Mouse (Mus musculus): ENCODE measurements at regions not wholly inside any gene's neighbourhood (a gene's known extent, or its start where the extent isn't known, plus 50 kb on each side); places are given as distances from the start of the nearest gene placed in this dataset.

GRCm38 (mm10) chr6:143493543-143493942 is 326.5 kb downstream of the Etnk1 start:
- H3K27ac ChIP-seq (ENCODE audit: insufficient read depth, low read depth, low read length): no peak overlapping the region
- no peaks in the 10 kb centered on the region for H3K4me1 ChIP-seq (ENCODE audit: control insufficient read depth, insufficient read depth, low read length)
- H3K4me3 ChIP-seq (ENCODE audit: insufficient read depth, low read length): no peak overlapping the region
- no peak for TF ChIP-seq CTCF (IDR thresholded peaks at IDR 0.05; ENCODE audit: low read depth, low read length)
- TF ChIP-seq POLR2A (IDR thresholded peaks at IDR 0.05; ENCODE audit: borderline replicate concordance, low read depth, low read length): no peak

- Histone ChIP-seq H3K27ac (ENCODE audit: insufficient read depth, low read depth, low read length) (no peak overlapping the region), H3K4me3 (ENCODE audit: insufficient read depth, low read length) (no peak overlapping the region), H3K4me1 (ENCODE audit: control insufficient read depth, insufficient read depth, low read length) (no peaks in the 10 kb centered on the region)
- TF ChIP-seq CTCF (IDR thresholded peaks at IDR 0.05; ENCODE audit: low read depth, low read length): no peak
- TF ChIP-seq POLR2A (IDR thresholded peaks at IDR 0.05; ENCODE audit: borderline replicate concordance, low read depth, low read length): no peak
These were observed 327.3 kb downstream of the Etnk1 start for GRCm38 (mm10) chr6:143494341-143494740.

GRCm38 (mm10) chr6:143494886-143495285 is 327.9 kb downstream of the Etnk1 start:
- TF ChIP-seq CTCF (IDR thresholded peaks at IDR 0.05; ENCODE audit: low read depth, low read length) (no peak), POLR2A (IDR thresholded peaks at IDR 0.05; ENCODE audit: borderline replicate concordance, low read depth, low read length) (no peak)
- no peaks in the 10 kb centered on the region for H3K4me1 ChIP-seq (ENCODE audit: control insufficient read depth, insufficient read depth, low read length)
- no peak overlapping the region for H3K4me3 ChIP-seq (ENCODE audit: insufficient read depth, low read length)

GRCm38 (mm10) chr6:143498764-143499163 is 331.7 kb downstream of the Etnk1 start:
- Histone ChIP-seq H3K4me3 (ENCODE audit: insufficient read depth, low read length) (no peak overlapping the region), H3K27ac (ENCODE audit: insufficient read depth, low read depth, low read length) (no peak overlapping the region), H3K4me1 (ENCODE audit: control insufficient read depth, insufficient read depth, low read length) (no peaks in the 10 kb centered on the region)
- TF ChIP-seq POLR2A (IDR thresholded peaks at IDR 0.05; ENCODE audit: borderline replicate concordance, low read depth, low read length) (no peak), CTCF (IDR thresholded peaks at IDR 0.05; ENCODE audit: low read depth, low read length) (no peak)

More at GRCm38 (mm10) chr6:143494886-143495285, 327.9 kb downstream of the Etnk1 start:
- H3K27ac ChIP-seq (ENCODE audit: insufficient read depth, low read depth, low read length): no peak overlapping the region

- TF ChIP-seq POLR2A (IDR thresholded peaks at IDR 0.05; ENCODE audit: borderline replicate concordance, low read depth, low read length): no peak
- TF ChIP-seq CTCF (IDR thresholded peaks at IDR 0.05; ENCODE audit: low read depth, low read length): no peak
- no peaks in the 10 kb centered on the region for H3K4me1 ChIP-seq (ENCODE audit: control insufficient read depth, insufficient read depth, low read length)
- H3K4me3 ChIP-seq (ENCODE audit: insufficient read depth, low read length): no peak overlapping the region
- H3K27ac ChIP-seq (ENCODE audit: insufficient read depth, low read depth, low read length): no peak overlapping the region
These were observed 332.4 kb downstream of the Etnk1 start for GRCm38 (mm10) chr6:143499259-143500043.

GRCm38 (mm10) chr6:143502803-143503202 is 335.8 kb downstream of the Etnk1 start:
- Histone ChIP-seq H3K27ac (ENCODE audit: insufficient read depth, low read depth, low read length) (no peak overlapping the region), H3K4me3 (ENCODE audit: insufficient read depth, low read length) (no peak overlapping the region), H3K4me1 (ENCODE audit: control insufficient read depth, insufficient read depth, low read length) (no peaks in the 10 kb centered on the region)
- TF ChIP-seq POLR2A (IDR thresholded peaks at IDR 0.05; ENCODE audit: borderline replicate concordance, low read depth, low read length): no peak
- no peak for TF ChIP-seq CTCF (IDR thresholded peaks at IDR 0.05; ENCODE audit: low read depth, low read length)

GRCm38 (mm10) chr6:143503953-143504352 is 336.9 kb downstream of the Etnk1 start:
- no peaks in the 10 kb centered on the region for H3K4me1 ChIP-seq (ENCODE audit: control insufficient read depth, insufficient read depth, low read length)

GRCm38 (mm10) chr6:143513459-143513858 is 346.4 kb downstream of the Etnk1 start:
- H3K4me1 ChIP-seq (ENCODE audit: control insufficient read depth, insufficient read depth, low read length): no peaks in the 10 kb centered on the region
- no peak overlapping the region for H3K4me3 ChIP-seq (ENCODE audit: insufficient read depth, low read length)
- no peak for TF ChIP-seq CTCF (IDR thresholded peaks at IDR 0.05; ENCODE audit: low read depth, low read length)
- TF ChIP-seq POLR2A (IDR thresholded peaks at IDR 0.05; ENCODE audit: borderline replicate concordance, low read depth, low read length): no peak
- no peak overlapping the region for H3K27ac ChIP-seq (ENCODE audit: insufficient read depth, low read depth, low read length)

More at GRCm38 (mm10) chr6:143503953-143504352, 336.9 kb downstream of the Etnk1 start:
- no peak overlapping the region for H3K4me3 ChIP-seq (ENCODE audit: insufficient read depth, low read length)
- no peak for TF ChIP-seq POLR2A (IDR thresholded peaks at IDR 0.05; ENCODE audit: borderline replicate concordance, low read depth, low read length)
- no peak for TF ChIP-seq CTCF (IDR thresholded peaks at IDR 0.05; ENCODE audit: low read depth, low read length)
- no peak overlapping the region for H3K27ac ChIP-seq (ENCODE audit: insufficient read depth, low read depth, low read length)

- H3K27ac ChIP-seq (ENCODE audit: insufficient read depth, low read depth, low read length): no peak overlapping the region
- no peaks in the 10 kb centered on the region for H3K4me1 ChIP-seq (ENCODE audit: control insufficient read depth, insufficient read depth, low read length)
- no peak overlapping the region for H3K4me3 ChIP-seq (ENCODE audit: insufficient read depth, low read length)
- TF ChIP-seq POLR2A (IDR thresholded peaks at IDR 0.05; ENCODE audit: borderline replicate concordance, low read depth, low read length) (no peak), CTCF (IDR thresholded peaks at IDR 0.05; ENCODE audit: low read depth, low read length) (no peak)
These were observed 348.1 kb downstream of the Etnk1 start for GRCm38 (mm10) chr6:143515137-143515536.

GRCm38 (mm10) chr6:143516746-143517145 is 349.7 kb downstream of the Etnk1 start:
- H3K4me1 ChIP-seq (ENCODE audit: control insufficient read depth, insufficient read depth, low read length): no peaks in the 10 kb centered on the region
- H3K27ac ChIP-seq (ENCODE audit: insufficient read depth, low read depth, low read length): no peak overlapping the region
- no peak for TF ChIP-seq POLR2A (IDR thresholded peaks at IDR 0.05; ENCODE audit: borderline replicate concordance, low read depth, low read length)
- TF ChIP-seq CTCF (IDR thresholded peaks at IDR 0.05; ENCODE audit: low read depth, low read length): no peak

More at GRCm38 (mm10) chr6:143516746-143517145, 349.7 kb downstream of the Etnk1 start:
- no peak overlapping the region for H3K4me3 ChIP-seq (ENCODE audit: insufficient read depth, low read length)
